Mouse (Mus musculus): Measurements from ENCODE around the gene Trmt11. TPM values are rescaled to one million over a fixed set of nuclear protein-coding genes. Genes with fewer than 3 reads are reported as not detected.

The Trmt11 gene
- 1.1 and 1.2 TPM in 2 replicates for polyA plus RNA-seq (2012; rRNA removed; ENCODE audit: low replicate concordance)

DNA sequence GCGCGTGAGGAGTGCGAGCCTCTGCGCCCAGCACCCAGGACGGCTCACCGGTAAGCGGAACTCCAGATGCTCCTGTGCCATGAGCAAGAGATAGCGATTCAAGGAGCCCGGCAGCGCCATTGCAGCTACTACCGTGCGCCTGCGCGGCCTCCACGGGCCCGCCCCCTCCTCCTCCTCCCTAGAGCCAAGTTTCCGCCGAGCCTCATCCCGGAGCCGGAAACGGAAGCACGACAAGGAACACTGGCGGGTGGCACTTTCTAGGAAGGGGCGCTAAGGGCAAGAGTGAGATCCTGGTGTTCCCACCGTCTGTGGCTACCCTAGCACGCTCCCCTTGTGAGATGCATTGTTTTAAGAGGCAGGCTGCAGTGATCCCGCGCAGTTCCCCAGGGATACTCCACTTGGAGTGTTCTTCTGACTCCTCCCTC, at the start of gene Trmt11:
Gene Trmt11, minus strand, starts transcription at position 208 of the 425 bp plus-strand sequence.

DNA sequence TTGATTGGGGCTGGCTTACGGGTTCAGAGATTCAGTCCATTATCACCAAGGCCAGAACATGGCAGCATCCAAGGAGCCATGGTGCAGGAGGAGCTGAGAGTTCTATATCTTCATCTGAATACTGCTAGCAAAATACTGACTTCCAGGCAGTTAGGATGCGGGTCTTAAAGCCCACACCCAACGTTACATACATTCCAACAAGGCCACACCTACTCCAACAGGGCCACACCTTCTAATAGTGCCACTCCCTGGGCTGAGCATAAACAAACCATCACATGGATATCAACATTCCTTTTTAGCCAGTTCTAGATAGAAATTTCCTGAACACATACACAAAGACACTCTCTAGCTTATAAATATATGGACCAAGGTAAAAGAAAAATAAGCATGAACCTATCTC, 29.0 kb upstream of the Trmt11 start, which contains the start of gene Hint3:
Gene Hint3, minus strand, starts transcription at position 120 of the 400 bp plus-strand sequence.

Other genes starting within 250 kb of the Trmt11 start
- gene Hint3, start 28.9 kb upstream of the Trmt11 start, polyA plus RNA-seq (2012; rRNA removed; ENCODE audit: low replicate concordance) = 14.6 and 20.2 TPM in 2 replicates
- gene Ncoa7, start 202.6 kb upstream of the Trmt11 start, polyA plus RNA-seq (2012; rRNA removed; ENCODE audit: low replicate concordance) = 4.1 and 8.5 TPM in 2 replicates
- 3.3 and 8.2 TPM in 2 replicates for gene Hey2, start 242.1 kb upstream of the Trmt11 start, polyA plus RNA-seq (2012; rRNA removed; ENCODE audit: low replicate concordance)

Data from subcutaneous adipose tissue, adult 2 months (tissue).